Mouse (Mus musculus): ENCODE data around the gene Fbn1.

Fbn1 gene

GRCm38 (mm10) chr2:125334163-125334562 lies 173.6 kb downstream of the Fbn1 start:
- no peak for DNase-seq (ENCODE audit: low spot score)

GRCm38 (mm10) chr2:125331581-125331980 lies 176.2 kb downstream of the Fbn1 start:
- DNase-seq (ENCODE audit: low spot score), result no peak

- DNase-seq (ENCODE audit: low spot score), result no peak
Measured at GRCm38 (mm10) chr2:125330506-125330905, 177.3 kb downstream of the Fbn1 start.

- no peak for DNase-seq (ENCODE audit: low spot score)
Measured at GRCm38 (mm10) chr2:125325125-125325855, 182.5 kb downstream of the Fbn1 start.

- DNase-seq (ENCODE audit: low spot score), result no peak
Measured at GRCm38 (mm10) chr2:125324455-125324854, 183.3 kb downstream of the Fbn1 start.

GRCm38 (mm10) chr2:125323347-125323746 lies 184.4 kb downstream of the Fbn1 start:
- no peak for DNase-seq (ENCODE audit: low spot score)

GRCm38 (mm10) chr2:125322581-125322980 lies 185.2 kb downstream of the Fbn1 start:
- DNase-seq (ENCODE audit: low spot score), result no peak

- no peak for DNase-seq (ENCODE audit: low spot score)
Measured at GRCm38 (mm10) chr2:125321071-125321470, 186.7 kb downstream of the Fbn1 start.

- no peak for DNase-seq (ENCODE audit: low spot score)
Measured at GRCm38 (mm10) chr2:125319651-125320050, 188.1 kb downstream of the Fbn1 start.

GRCm38 (mm10) chr2:125318371-125319061 lies 189.3 kb downstream of the Fbn1 start:
- DNase-seq (ENCODE audit: low spot score), result no peak

- no peak for DNase-seq (ENCODE audit: low spot score)
Measured at GRCm38 (mm10) chr2:125315203-125315602, 192.6 kb downstream of the Fbn1 start.

GRCm38 (mm10) chr2:125314169-125314925 lies 193.4 kb downstream of the Fbn1 start:
- DNase-seq (ENCODE audit: low spot score), result no peak

GRCm38 (mm10) chr2:125309710-125310109 lies 198.1 kb downstream of the Fbn1 start:
- no peak for DNase-seq (ENCODE audit: low spot score)

- no peak for DNase-seq (ENCODE audit: low spot score)
Measured at GRCm38 (mm10) chr2:125305671-125306070, 202.1 kb downstream of the Fbn1 start.

- DNase-seq (ENCODE audit: low spot score), result no peak
Measured at GRCm38 (mm10) chr2:125304746-125305145, 203.0 kb downstream of the Fbn1 start.

GRCm38 (mm10) chr2:125303764-125304384 lies 203.9 kb downstream of the Fbn1 start:
- no peak for DNase-seq (ENCODE audit: low spot score)

- no peak for DNase-seq (ENCODE audit: low spot score)
Measured at GRCm38 (mm10) chr2:125302625-125302924, 205.2 kb downstream of the Fbn1 start.

- no peak for DNase-seq (ENCODE audit: low spot score)
Measured at GRCm38 (mm10) chr2:125301877-125302624, 205.7 kb downstream of the Fbn1 start.

GRCm38 (mm10) chr2:125298841-125299240 lies 209.0 kb downstream of the Fbn1 start:
- no peak for DNase-seq (ENCODE audit: low spot score)

- no peak for DNase-seq (ENCODE audit: low spot score)
Measured at GRCm38 (mm10) chr2:125295526-125295925, 212.3 kb downstream of the Fbn1 start.

- peak; percentile 22 for DNase-seq (ENCODE audit: low spot score)
Measured at GRCm38 (mm10) chr2:125293969-125294491, 213.8 kb downstream of the Fbn1 start.

GRCm38 (mm10) chr2:125292616-125293015 lies 215.2 kb downstream of the Fbn1 start:
- no peak for DNase-seq (ENCODE audit: low spot score)

Data from urinary bladder, postnatal 25 days (tissue).